Mouse (Mus musculus) lung, postnatal 0 days (tissue): ENCODE results near the gene Aggf1. TPM values are rescaled to one million over a fixed set of nuclear protein-coding genes. Genes with fewer than 3 reads are reported as not detected.
A peak's percentile ranks its signal among the peaks of the same experiment; 100 is the strongest.

Source experiments
- ATAC-seq: fragments of 200-750 bp; cut with Nextera tagmentation; 2 replicates; pipeline ENCODE4 v1.8.0; 2017; ENCODE audit warnings: moderate library complexity
- DNase-seq: peaks from one replicate; pipeline ENCODE4 v3.0.0-alpha.2; 2016; ENCODE audit warnings: low spot score
- H3K27ac ChIP-seq: fragments of 300-500 bp; sonication (generic); 2 replicates; pipeline ENCODE4 v1.5.1; 2014; ENCODE audit warnings: antibody characterized with exemption, mild to moderate bottlenecking, low read length, mixed read lengths
- H3K27me3 ChIP-seq: fragments of 300-500 bp; sonication (generic); replicated peaks from 2 replicates; pipeline ENCODE4 v1.6.1; 2014; ENCODE audit warnings: low read length, mixed read lengths; ENCODE audit not compliant: insufficient read depth
- H3K36me3 ChIP-seq: fragments of 300-500 bp; sonication (generic); 2 replicates; pipeline ENCODE4 v1.6.1; 2014; ENCODE audit warnings: low read length, mixed read lengths; ENCODE audit not compliant: insufficient read depth
- H3K4me1 ChIP-seq: fragments of 300-500 bp; sonication (generic); 2 replicates; pipeline ENCODE4 v1.6.1; 2014; ENCODE audit warnings: antibody characterized with exemption, low read depth, low read length, mixed read lengths; ENCODE audit not compliant: insufficient read depth
- H3K4me2 ChIP-seq: fragments of 300-500 bp; sonication (generic); replicated peaks from 2 replicates; pipeline ENCODE4 v1.6.1; 2014; ENCODE audit warnings: low read depth, mild to moderate bottlenecking, low read length, moderate library complexity, mixed read lengths
- H3K4me3 ChIP-seq: fragments of 300-500 bp; sonication (generic); 2 replicates; pipeline ENCODE4 v1.5.1; 2014; ENCODE audit warnings: low read depth, low read length
- H3K9ac ChIP-seq: fragments of 300-500 bp; sonication (generic); replicated peaks from 2 replicates; pipeline ENCODE4 v1.6.1; 2014; ENCODE audit warnings: low read depth, mild to moderate bottlenecking
- H3K9me3 ChIP-seq: fragments of 300-500 bp; sonication (generic); 2 replicates; pipeline ENCODE4 v1.6.1; 2016; ENCODE audit warnings: low read length, mixed read lengths
- CTCF ChIP-seq: IDR thresholded peaks from 2 replicates; pipeline ENCODE4 v1.5.1; 2016; ENCODE audit warnings: antibody characterized with exemption, mild to moderate bottlenecking
- EP300 ChIP-seq: IDR thresholded peaks from 2 replicates; pipeline ENCODE4 v1.6.1; 2016; ENCODE audit warnings: antibody characterized with exemption, mild to moderate bottlenecking, control low read depth
- WGBS: fragments of 180-500 bp; shearing (Covaris S2); extraction: QIAGEN DNeasy Blood & Tissue Kit; methylation state at CpG from one replicate; pipeline ENCODE4 v1.1.7; 2014; 5-methylcytosine and 5-hydroxymethylcytosine counted together
- polyA plus RNA-seq: library from polyadenylated mRNA; unstranded; fragments of >200 nt; fragmentation: Nextera tagmentation; extraction: Ambion mirVana; gene quantifications from 2 replicates; pipeline ENCODE4 v1.2.1, GENCODE M21; 2015

Aggf1 gene
- polyA plus RNA-seq, 1 experiment from 2014 or later, result 24.2 TPM

GRCm38 (mm10) chr13:95336122-95336677 is 39.0 kb downstream of the Aggf1 start:
- H3K4me2 ChIP-seq, result no peak overlapping the region
- DNase-seq, result no peak
- TF ChIP-seq EP300, result no peak
- no peak for TF ChIP-seq CTCF
- no peak overlapping the region for H3K9ac ChIP-seq
- no peak overlapping the region for H3K27ac ChIP-seq
- no peaks in the 10 kb centered on the region for H3K4me1 ChIP-seq
- 80% methylated on average over 38 of the region's 40 CpGs for WGBS
- H3K4me3 ChIP-seq, result no peak overlapping the region
- no peak for ATAC-seq
- no peaks in the 10 kb centered on the region for H3K9me3 ChIP-seq
- H3K36me3 ChIP-seq, result peaks cover 23% of the 10 kb centered on the region; the same call in 1 of the 2 replicates
- H3K27me3 ChIP-seq, result no peaks in the 10 kb centered on the region

DNA sequence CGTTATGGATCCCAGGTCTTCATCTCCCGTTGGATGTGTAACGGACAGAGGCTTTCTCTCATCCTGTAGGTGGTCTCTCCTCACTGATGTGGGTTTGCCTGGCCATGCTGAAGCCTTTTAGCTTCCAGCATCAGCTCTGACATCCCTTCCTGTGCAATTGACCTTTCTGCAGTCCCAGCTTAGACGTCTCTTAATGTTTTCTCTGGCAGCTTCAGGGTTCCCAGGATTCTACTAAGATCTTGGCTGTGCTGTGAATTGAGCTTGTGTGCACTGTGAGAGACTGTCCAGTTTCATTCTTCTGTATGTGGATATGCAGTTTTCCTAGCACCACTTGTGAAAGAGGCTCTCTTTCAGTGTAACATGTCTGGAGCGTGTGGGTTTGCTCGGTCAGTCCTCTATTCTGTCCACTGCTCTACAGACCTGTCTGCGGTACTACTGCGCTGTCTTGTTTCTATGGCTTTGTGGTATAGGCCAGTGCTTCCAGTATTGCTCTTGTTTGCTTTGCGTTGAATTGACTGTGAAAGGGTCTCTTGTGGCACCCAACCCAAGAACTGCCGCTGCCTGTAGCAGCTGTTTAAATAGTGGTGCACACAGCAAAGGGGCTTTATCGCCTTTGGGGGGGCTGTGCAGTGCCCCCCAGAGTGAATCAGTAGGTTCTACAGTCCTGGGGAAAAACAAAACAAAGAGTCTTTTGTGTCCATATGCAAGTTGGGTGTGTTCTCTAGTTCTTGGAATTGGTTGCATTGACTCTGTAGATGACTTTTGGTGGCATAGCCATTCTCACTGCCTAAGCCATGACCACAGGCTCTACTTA is 42.9 kb downstream of the Aggf1 start:
- no peak overlapping the region for H3K27ac ChIP-seq
- TF ChIP-seq EP300 (no peak), CTCF (no peak)
- ATAC-seq (no peak), DNase-seq (no peak)
- H3K9ac ChIP-seq, result no peak overlapping the region
- no peaks in the 10 kb centered on the region for H3K27me3 ChIP-seq
- 68% methylated on average over 11 of the region's 11 CpGs for WGBS
- H3K4me2 ChIP-seq, result no peak overlapping the region
- H3K4me1 ChIP-seq, result peaks cover 2% of the 10 kb centered on the region
- H3K4me3 ChIP-seq, result no peak overlapping the region
- peaks cover 10% of the 10 kb centered on the region; the same call in 1 of the 2 replicates for H3K36me3 ChIP-seq
- H3K9me3 ChIP-seq, result no peaks in the 10 kb centered on the region

DNA sequence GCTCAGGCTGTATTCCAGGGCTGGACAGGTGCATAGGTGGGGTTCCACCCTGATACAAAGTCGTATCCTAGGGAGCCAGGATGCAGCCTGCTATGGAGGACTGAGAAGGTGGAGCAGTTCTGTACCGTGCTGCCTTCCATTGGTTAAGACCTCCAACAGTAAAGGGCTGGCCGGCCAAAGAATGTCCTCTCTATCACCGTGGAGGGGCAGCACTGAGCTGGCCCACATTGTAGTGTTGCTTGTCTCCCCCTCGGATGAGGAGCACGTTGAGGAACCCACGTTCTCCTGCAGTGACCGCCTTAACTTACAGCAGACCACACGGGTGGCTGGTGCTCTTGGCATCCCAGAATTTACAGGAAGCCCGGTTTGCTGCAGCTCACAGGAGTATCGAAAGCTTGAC is 44.6 kb downstream of the Aggf1 start:
- TF ChIP-seq EP300 (no peak), CTCF (peak; percentile 42)
- no peaks in the 10 kb centered on the region for H3K9me3 ChIP-seq
- ATAC-seq (no peak), DNase-seq (no peak)
- no peaks in the 10 kb centered on the region for H3K27me3 ChIP-seq
- no peak overlapping the region for H3K9ac ChIP-seq
- no peaks in the 10 kb centered on the region for H3K36me3 ChIP-seq
- H3K27ac ChIP-seq, result no peak overlapping the region
- H3K4me1 ChIP-seq, result peaks cover 11% of the 10 kb centered on the region
- no peak overlapping the region for H3K4me2 ChIP-seq
- no peak overlapping the region for H3K4me3 ChIP-seq
- WGBS, result 58% methylated on average over 11 of the region's 11 CpGs

DNA sequence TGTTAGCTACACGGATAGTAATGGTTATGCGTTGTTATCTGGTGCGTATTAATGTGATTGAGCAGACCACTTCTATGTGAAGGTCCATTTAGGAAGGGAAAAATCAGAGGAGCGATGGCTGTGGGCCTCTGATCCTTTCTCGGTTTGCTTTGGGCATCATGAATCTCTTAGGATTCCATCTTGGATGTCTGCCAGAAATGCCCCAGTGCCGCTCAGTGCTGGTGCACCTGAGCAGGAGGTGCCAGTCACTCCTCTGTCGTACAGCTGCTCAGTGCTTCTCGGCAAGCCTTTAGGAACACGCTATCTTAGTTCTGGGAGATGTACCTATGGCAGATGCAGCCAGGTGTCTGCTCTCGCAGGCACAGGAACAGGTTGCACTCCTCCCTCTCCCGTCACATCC is 46.4 kb downstream of the Aggf1 start:
- Histone ChIP-seq H3K4me3 (no peak overlapping the region), H3K27me3 (no peaks in the 10 kb centered on the region), H3K4me1 (peaks cover 11% of the 10 kb centered on the region), H3K27ac (no peak overlapping the region), H3K4me2 (no peak overlapping the region), H3K9ac (no peak overlapping the region), H3K9me3 (no peaks in the 10 kb centered on the region), H3K36me3 (no peaks in the 10 kb centered on the region)
- ATAC-seq, result no peak
- 69% methylated on average over 11 of the region's 11 CpGs for WGBS
- TF ChIP-seq CTCF (no peak), EP300 (no peak)
- DNase-seq, result no peak

DNA sequence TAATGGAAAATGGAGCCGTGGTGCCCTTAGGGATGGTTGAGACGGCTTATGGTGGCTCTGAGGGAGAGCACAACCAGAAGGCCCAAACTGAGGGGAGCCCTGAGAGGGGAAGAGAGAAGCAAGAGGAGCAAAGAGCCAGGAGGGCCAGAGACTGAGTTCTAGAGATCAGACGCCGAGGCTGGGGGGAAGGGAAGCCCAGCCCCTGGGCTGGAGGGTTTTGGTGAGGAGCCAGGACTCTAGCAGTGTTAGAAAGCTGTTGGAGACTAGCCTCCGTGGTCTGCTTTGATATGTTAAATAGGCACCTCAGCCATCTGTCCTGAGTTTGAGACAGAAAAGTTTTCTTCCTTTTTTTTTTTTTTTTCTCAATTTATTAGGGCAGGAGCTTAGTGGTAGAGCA is 47.8 kb downstream of the Aggf1 start:
- DNase-seq, result peak; percentile 29
- Histone ChIP-seq H3K4me3 (peak overlapping the region; percentile 94), H3K4me2 (peak overlapping the region; percentile 94), H3K4me1 (peaks cover 11% of the 10 kb centered on the region), H3K36me3 (no peaks in the 10 kb centered on the region), H3K9me3 (no peaks in the 10 kb centered on the region), H3K27ac (peak overlapping the region; percentile 74), H3K27me3 (no peaks in the 10 kb centered on the region), H3K9ac (peak overlapping the region; percentile 34)
- TF ChIP-seq CTCF (no peak), EP300 (no peak)
- ATAC-seq, result no peak
- WGBS, result 13% methylated on average over 5 of the region's 5 CpGs

GRCm38 (mm10) chr13:95326611-95327344 is 48.4 kb downstream of the Aggf1 start:
- Histone ChIP-seq H3K4me2 (peak overlapping the region; percentile 94), H3K36me3 (no peaks in the 10 kb centered on the region), H3K9me3 (no peaks in the 10 kb centered on the region), H3K9ac (peak overlapping the region; percentile 34), H3K27ac (peak overlapping the region; percentile 74), H3K4me1 (peaks cover 11% of the 10 kb centered on the region), H3K4me3 (peak overlapping the region; percentile 94), H3K27me3 (no peaks in the 10 kb centered on the region)
- TF ChIP-seq EP300 (no peak), CTCF (no peak)
- 6% methylated on average over 21 of the region's 21 CpGs for WGBS
- DNase-seq (peak; percentile 32), ATAC-seq (no peak)
